Comparison of ENCODE assay signal across 22 mouse cellular contexts in genomic region chr9:70881982-70882381, GRCm38 (mm10).
DNase-seq lines count a peak whose midpoint lies in the region; ATAC-seq lines count a peak whose summit lies in the region.
"Had no signal": no experiment of that assay in that cellular context is flagged by ENCODE, and none has a peak within 500 bp of the region (broad histone marks: within the 10 kb centered on the region; RNA-seq: fewer than 3 reads in every experiment).

No protein-coding gene starts in this region.

- WGBS in liver, embryonic 11.5 days: 34% methylated on average over 5 of the region's 5 CpGs
- WGBS in liver, embryonic 12.5 days (ENCODE audit: insufficient replicate concordance): 18% methylated on average over 5 of the region's 5 CpGs
- WGBS in liver, embryonic 16.5 days (ENCODE audit: insufficient replicate concordance): 30% methylated on average over 5 of the region's 5 CpGs
- 55% methylated on average over 5 of the region's 5 CpGs for WGBS in intestine, embryonic 16.5 days
- WGBS in forebrain, embryonic 11.5 days: 72% methylated on average over 5 of the region's 5 CpGs

- H3K9ac ChIP-seq in liver, embryonic 11.5 days (ENCODE audit: low read depth, low read length): no peak overlapping the region
- no peak overlapping the region for H3K9ac ChIP-seq in liver, embryonic 12.5 days
- H3K9ac ChIP-seq in liver, embryonic 16.5 days (ENCODE audit: low read depth, low read length): no peak overlapping the region
- H3K9ac ChIP-seq in intestine, embryonic 16.5 days (ENCODE audit: low read depth, low read length): no peak overlapping the region
- H3K9ac ChIP-seq in forebrain, embryonic 11.5 days (ENCODE audit: low read length): no peak overlapping the region
- H3K9ac ChIP-seq: forebrain, embryonic 12.5 days; heart, embryonic 12.5 days; hindbrain, embryonic 14.5 days had no signal

- no peak overlapping the region for H3K4me2 ChIP-seq in liver, embryonic 11.5 days
- no peak overlapping the region for H3K4me2 ChIP-seq in liver, embryonic 12.5 days
- no peak overlapping the region for H3K4me2 ChIP-seq in liver, embryonic 16.5 days (ENCODE audit: low read depth, low read length)
- H3K4me2 ChIP-seq in intestine, embryonic 16.5 days (ENCODE audit: low read depth, low read length): no peak overlapping the region
- no peak overlapping the region for H3K4me2 ChIP-seq in forebrain, embryonic 11.5 days (ENCODE audit: low read depth, low read length, severe bottlenecking)
- H3K4me2 ChIP-seq: forebrain, embryonic 12.5 days; heart, embryonic 12.5 days; hindbrain, embryonic 14.5 days had no signal

- no peak for DNase-seq in liver, embryonic 11.5 days (ENCODE audit: low spot score)
- no peak for DNase-seq in liver
- DNase-seq in frontal cortex, adult 2 months (ENCODE audit: extremely low spot score in 1 of 2, low spot score in 1 of 2): no peak
- DNase-seq in neural tube, embryonic 10.5 days (ENCODE audit: extremely low spot score, low spot score): no peak
- DNase-seq in forebrain, embryonic 11.5 days (ENCODE audit: low spot score): no peak
- DNase-seq: adrenal gland, postnatal 10 days; B cell, adult 2 months; cerebellum, adult 2 months; cerebellum, postnatal 10 days; gastrocnemius, postnatal 14 days had no signal

- no peaks in the 10 kb centered on the region for H3K36me3 ChIP-seq in liver, embryonic 11.5 days (ENCODE audit: control insufficient read depth, insufficient read depth, low read length)
- H3K36me3 ChIP-seq in liver, embryonic 12.5 days: no peaks in the 10 kb centered on the region
- H3K36me3 ChIP-seq in liver, embryonic 16.5 days (ENCODE audit: control insufficient read depth, insufficient read depth): no peaks in the 10 kb centered on the region
- H3K36me3 ChIP-seq in intestine, embryonic 16.5 days (ENCODE audit: control insufficient read depth, insufficient read depth, low read length): no peaks in the 10 kb centered on the region
- no peaks in the 10 kb centered on the region for H3K36me3 ChIP-seq in forebrain, embryonic 11.5 days (ENCODE audit: control insufficient read depth, insufficient read depth, low read length)
- H3K36me3 ChIP-seq: embryonic facial prominence, embryonic 10.5 days; forebrain, embryonic 12.5 days; G1E; heart, embryonic 12.5 days; hindbrain, embryonic 10.5 days had no signal

- ATAC-seq in liver, embryonic 11.5 days (replicated peaks; ENCODE audit: low FRiP score): peak; percentile 68
- ATAC-seq in liver, embryonic 12.5 days: peak; percentile 59
- ATAC-seq in liver, embryonic 16.5 days (ENCODE audit: low read depth): peak; percentile 64; the same call in 1 of the 2 replicates
- no peak for ATAC-seq in intestine, embryonic 16.5 days
- no peak for ATAC-seq in forebrain, embryonic 11.5 days (replicated peaks; ENCODE audit: low FRiP score)
- ATAC-seq: CD4-positive, CD25-positive, alpha-beta regulatory T cell, adult 4 months; forebrain, embryonic 16.5 days had no signal

- H3K9me3 ChIP-seq in liver, embryonic 11.5 days (ENCODE audit: control insufficient read depth, low read length): no peaks in the 10 kb centered on the region
- H3K9me3 ChIP-seq in liver, embryonic 12.5 days (replicated peaks): no peaks in the 10 kb centered on the region
- H3K9me3 ChIP-seq in liver, embryonic 16.5 days (replicated peaks; ENCODE audit: control insufficient read depth, low read length): no peaks in the 10 kb centered on the region
- no peaks in the 10 kb centered on the region for H3K9me3 ChIP-seq in intestine, embryonic 16.5 days (ENCODE audit: control insufficient read depth, low read length)
- H3K9me3 ChIP-seq in forebrain, embryonic 11.5 days (ENCODE audit: control insufficient read depth, low read length): no peaks in the 10 kb centered on the region
- H3K9me3 ChIP-seq: embryonic facial prominence, embryonic 10.5 days; forebrain, embryonic 12.5 days; G1E; heart, embryonic 12.5 days; hindbrain, embryonic 10.5 days had no signal

- H3K4me3 ChIP-seq in liver, embryonic 11.5 days (ENCODE audit: low read depth, low read length): no peak overlapping the region
- no peak overlapping the region for H3K4me3 ChIP-seq in liver, embryonic 12.5 days
- no peak overlapping the region for H3K4me3 ChIP-seq in liver, embryonic 16.5 days (ENCODE audit: low read depth, low read length)
- H3K4me3 ChIP-seq in intestine, embryonic 16.5 days (ENCODE audit: low read length): no peak overlapping the region
- H3K4me3 ChIP-seq in forebrain, embryonic 11.5 days (ENCODE audit: low read depth, low read length): no peak overlapping the region
- H3K4me3 ChIP-seq: embryonic facial prominence, embryonic 10.5 days; erythroblast, embryonic 14.5 days; forebrain, embryonic 12.5 days; heart, embryonic 12.5 days; hindbrain, embryonic 10.5 days had no signal

- H3K27me3 ChIP-seq in liver, embryonic 11.5 days (replicated peaks; ENCODE audit: control insufficient read depth, insufficient read depth, low read length): no peaks in the 10 kb centered on the region
- H3K27me3 ChIP-seq in liver, embryonic 12.5 days (replicated peaks): no peaks in the 10 kb centered on the region
- H3K27me3 ChIP-seq in liver, embryonic 16.5 days (ENCODE audit: control insufficient read depth, insufficient read depth, low read depth, low read length): no peaks in the 10 kb centered on the region
- no peaks in the 10 kb centered on the region for H3K27me3 ChIP-seq in intestine, embryonic 16.5 days (replicated peaks; ENCODE audit: control insufficient read depth, insufficient read depth, low read length)
- H3K27me3 ChIP-seq in forebrain, embryonic 11.5 days (ENCODE audit: control insufficient read depth, insufficient read depth, low read length): no peaks in the 10 kb centered on the region
- H3K27me3 ChIP-seq: forebrain, embryonic 12.5 days; heart, embryonic 12.5 days had no signal

- H3K4me1 ChIP-seq in liver, embryonic 11.5 days (replicated peaks; ENCODE audit: control insufficient read depth, insufficient read depth, low read length): peaks cover 9% of the 10 kb centered on the region
- peaks cover 37% of the 10 kb centered on the region for H3K4me1 ChIP-seq in liver, embryonic 12.5 days
- peaks cover 21% of the 10 kb centered on the region for H3K4me1 ChIP-seq in liver, embryonic 16.5 days (ENCODE audit: control insufficient read depth, low read depth, low read length)
- no peaks in the 10 kb centered on the region for H3K4me1 ChIP-seq in intestine, embryonic 16.5 days (ENCODE audit: control insufficient read depth, insufficient read depth, low read length)
- H3K4me1 ChIP-seq in forebrain, embryonic 11.5 days (replicated peaks; ENCODE audit: control insufficient read depth, insufficient read depth, low read length): no peaks in the 10 kb centered on the region
- H3K4me1 ChIP-seq: embryonic facial prominence, embryonic 10.5 days; forebrain, embryonic 12.5 days; hindbrain, embryonic 10.5 days had no signal

- H3K27ac ChIP-seq in liver, embryonic 11.5 days (ENCODE audit: low read depth, low read length): no peak overlapping the region
- H3K27ac ChIP-seq in liver, embryonic 12.5 days: no peak overlapping the region; the same call in 1 of the 2 replicates
- no peak overlapping the region for H3K27ac ChIP-seq in liver, embryonic 16.5 days (ENCODE audit: low read length)
- no peak overlapping the region for H3K27ac ChIP-seq in intestine, embryonic 16.5 days (ENCODE audit: low read length)
- H3K27ac ChIP-seq in forebrain, embryonic 11.5 days (ENCODE audit: low read depth, low read length): no peak overlapping the region
- H3K27ac ChIP-seq: embryonic facial prominence, embryonic 10.5 days; forebrain, embryonic 12.5 days; hindbrain, embryonic 10.5 days; hindbrain, embryonic 14.5 days had no signal

Comparison
In these comparisons a context has a peak if more than half of its experiments do, and no peak if none do; other contexts are left out.
1. ATAC-seq: peak in liver, embryonic 11.5 days (single experiment), liver, embryonic 12.5 days (single experiment) and liver, embryonic 16.5 days (single experiment); none in intestine, embryonic 16.5 days (single experiment) and forebrain, embryonic 11.5 days (single experiment).